Mouse (Mus musculus) gonadal fat pad, adult 2 months (tissue): Measurements from ENCODE around the gene Sertm1. TPM values are rescaled to one million over a fixed set of nuclear protein-coding genes. Genes with fewer than 3 reads are reported as not detected.

Experiments
- DNase-seq: peaks from one replicate; pipeline ENCODE4 v3.0.0-alpha.2; 2012; ENCODE audit warnings: low read depth
- polyA plus RNA-seq: library from polyadenylated mRNA; depleted of rRNA; stranded (reverse); fragments of >200 nt; gene quantifications from 2 replicates; pipeline ENCODE4 v1.2.3, GENCODE M21; 2012; rRNA removed

The Sertm1 gene
- polyA plus RNA-seq, result not detected in 2 replicates

GRCm38 (mm10) chr3:54915643-54916071 lies at the start of gene Sertm1:
Sertm1 (minus strand) TSS chr3:54915887.
- DNase-seq, result no peak

- no peak for DNase-seq
These were observed 49.3 kb upstream of the Sertm1 start for GRCm38 (mm10) chr3:54964948-54965506.

- no peak for DNase-seq
These were observed 27.6 kb upstream of the Sertm1 start for GRCm38 (mm10) chr3:54943067-54943810.

- DNase-seq, result no peak
These were observed 18.8 kb upstream of the Sertm1 start for GRCm38 (mm10) chr3:54934535-54934934.

- no peak for DNase-seq
These were observed 16.9 kb upstream of the Sertm1 start for GRCm38 (mm10) chr3:54932599-54932998.

GRCm38 (mm10) chr3:54920425-54920824 lies 4.7 kb upstream of the Sertm1 start:
- no peak for DNase-seq

GRCm38 (mm10) chr3:54914845-54915642 lies 643 bp downstream of the Sertm1 start:
- DNase-seq, result no peak

- no peak for DNase-seq
These were observed 6.8 kb downstream of the Sertm1 start for GRCm38 (mm10) chr3:54908878-54909277.

- DNase-seq, result no peak
These were observed 17.7 kb downstream of the Sertm1 start for GRCm38 (mm10) chr3:54897974-54898373.

- DNase-seq, result no peak
These were observed 20.8 kb downstream of the Sertm1 start for GRCm38 (mm10) chr3:54894891-54895290.

GRCm38 (mm10) chr3:54892218-54892617 lies 23.5 kb downstream of the Sertm1 start:
- no peak for DNase-seq

GRCm38 (mm10) chr3:54886501-54886900 lies 29.2 kb downstream of the Sertm1 start:
- no peak for DNase-seq

Other genes starting within 250 kb of the Sertm1 start
- 50.8 and 51.2 TPM in 2 replicates for gene Supt20, start 223.1 kb downstream of the Sertm1 start, polyA plus RNA-seq
- gene Gm21958, start 201.5 kb downstream of the Sertm1 start, polyA plus RNA-seq, result not detected in 2 replicates
- 19.4 and 25.1 TPM in 2 replicates for gene Exosc8, start 180.5 kb downstream of the Sertm1 start, polyA plus RNA-seq
- 22.1 and 27.3 TPM in 2 replicates for gene Alg5, start 180.3 kb downstream of the Sertm1 start, polyA plus RNA-seq
- 0.96 and 1.0 TPM in 2 replicates for gene Smad9, start 160.3 kb downstream of the Sertm1 start, polyA plus RNA-seq
- 14.5 and 19.3 TPM in 2 replicates for gene Rfxap, start 108.1 kb downstream of the Sertm1 start, polyA plus RNA-seq
- gene Ccna1, start 139.6 kb upstream of the Sertm1 start, polyA plus RNA-seq, result 0.27 and 0.94 TPM in 2 replicates
- gene Spg20, start 196.2 kb upstream of the Sertm1 start, polyA plus RNA-seq, result 11.5 and 12.1 TPM in 2 replicates
- gene Ccdc169, start 221.5 kb upstream of the Sertm1 start, polyA plus RNA-seq, result 0.15 and 0.45 TPM in 2 replicates